Mouse (Mus musculus) heart, adult 2 months (tissue): ENCODE results near the gene Dexi. TPM values are rescaled to one million over a fixed set of nuclear protein-coding genes. Genes with fewer than 3 reads are reported as not detected.

ENCODE experiments used
- DNase-seq, 2 experiments: peaks; one replicate each; pipeline ENCODE4 v3.0.0; 2021
- H3K27ac ChIP-seq: fragments of 200-600 bp; 2 replicates; pipeline ENCODE4 v1.8.1; 2022
- H3K27me3 ChIP-seq: fragments of 200-500 bp; 2 replicates; pipeline ENCODE4 v1.6.1; 2012; ENCODE audit warnings: mild to moderate bottlenecking, low read length, inconsistent platforms, mixed read lengths; ENCODE audit not compliant: control insufficient read depth, insufficient read depth
- H3K36me3 ChIP-seq: fragments of 200-500 bp; 2 replicates; pipeline ENCODE4 v1.6.1; 2012; ENCODE audit warnings: low read length, inconsistent platforms; ENCODE audit not compliant: control insufficient read depth, insufficient read depth
- H3K4me1 ChIP-seq: fragments of 200-500 bp; 2 replicates; pipeline ENCODE4 v1.6.1; 2011; ENCODE audit warnings: low read length; ENCODE audit not compliant: control insufficient read depth, insufficient read depth
- H3K4me3 ChIP-seq: fragments of 200-600 bp; 2 replicates; pipeline ENCODE4 v1.8.1; 2022
- H3K79me2 ChIP-seq: fragments of 200-500 bp; replicated peaks from 2 replicates; pipeline ENCODE4 v1.6.1; 2012; ENCODE audit warnings: mild to moderate bottlenecking, inconsistent platforms, low read length, moderate library complexity, mixed read lengths; ENCODE audit not compliant: control insufficient read depth, insufficient read depth
- H3K9ac ChIP-seq: fragments of 200-500 bp; 2 replicates; pipeline ENCODE4 v1.6.1; 2012; ENCODE audit warnings: low read depth, mild to moderate bottlenecking, control low read depth, inconsistent platforms, low read length, mixed read lengths
- CTCF ChIP-seq: fragments of 200-600 bp; IDR thresholded peaks from 2 replicates; pipeline ENCODE4 v1.8.1; 2022; ENCODE audit warnings: antibody characterized with exemption, mild to moderate bottlenecking, moderate library complexity
- EP300 ChIP-seq: fragments of 200-500 bp; IDR thresholded peaks from 2 replicates; pipeline ENCODE4 v1.6.1; 2011; ENCODE audit warnings: low read depth, low read length, control low read depth; ENCODE audit not compliant: insufficient read depth
- POLR2A ChIP-seq: fragments of 200-500 bp; IDR thresholded peaks from 2 replicates; pipeline ENCODE4 v1.6.1; 2011; ENCODE audit warnings: mild to moderate bottlenecking, low read depth, low read length, control low read depth; ENCODE audit not compliant: insufficient read depth
- WGBS: fragments of 180-500 bp; shearing (Covaris S2); methylation state at CpG from one replicate; pipeline ENCODE4 v1.1.7; 2018; 5-methylcytosine and 5-hydroxymethylcytosine counted together
- intact Hi-C: fragments of 180-260 bp; cut with DNase I; formaldehyde crosslinking; loops from one replicate; pipeline ENCODE4 v1.15.1; 2025
- polyA plus RNA-seq: library from polyadenylated mRNA; depleted of rRNA; stranded (reverse); fragments of >200 nt; gene quantifications from 2 replicates; pipeline ENCODE4 v1.2.3, GENCODE M21; 2012
- total RNA-seq, 2 experiments: library from RNA; stranded (reverse); gene quantifications; 2 replicates each; pipeline ENCODE4 v1.2.3; 2021

Gene Dexi
- total and polyA plus RNA-seq, 3 experiments, result 32.1 to 65.5 (median 41.1) TPM

DNA sequence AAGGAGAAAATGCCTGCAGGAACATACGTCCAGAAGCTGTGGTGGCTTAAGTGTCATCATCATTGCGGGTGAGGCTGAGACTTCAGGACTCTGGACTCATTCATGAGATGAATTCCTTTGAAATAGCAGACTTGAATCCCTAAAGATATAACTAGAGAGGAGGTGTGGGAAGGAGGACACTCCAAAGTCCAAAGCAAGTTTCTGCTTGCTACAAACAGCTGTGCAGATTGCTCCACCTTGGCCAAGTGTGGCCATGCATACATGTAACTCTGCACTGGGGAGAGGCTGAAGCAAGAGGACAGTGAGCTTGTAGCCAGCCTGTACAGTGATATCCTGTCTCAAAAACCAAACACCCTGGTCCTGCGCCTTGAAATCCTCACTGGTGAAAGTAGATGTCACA is 70.9 kb downstream of the Dexi start:
- no peaks in the 10 kb centered on the region for H3K36me3 ChIP-seq
- intact Hi-C loops, result no loop called here
- no peak overlapping the region for H3K27ac ChIP-seq
- no peaks in the 10 kb centered on the region for H3K27me3 ChIP-seq
- no peaks in the 10 kb centered on the region for H3K4me1 ChIP-seq
- 93% methylated on average over 3 of the region's 3 CpGs for WGBS
- H3K4me3 ChIP-seq, result no peak overlapping the region
- no peak overlapping the region for H3K9ac ChIP-seq
- TF ChIP-seq POLR2A (no peak), CTCF (no peak), EP300 (no peak)
- DNase-seq, result no peak
- H3K79me2 ChIP-seq, result no peaks in the 10 kb centered on the region

DNA sequence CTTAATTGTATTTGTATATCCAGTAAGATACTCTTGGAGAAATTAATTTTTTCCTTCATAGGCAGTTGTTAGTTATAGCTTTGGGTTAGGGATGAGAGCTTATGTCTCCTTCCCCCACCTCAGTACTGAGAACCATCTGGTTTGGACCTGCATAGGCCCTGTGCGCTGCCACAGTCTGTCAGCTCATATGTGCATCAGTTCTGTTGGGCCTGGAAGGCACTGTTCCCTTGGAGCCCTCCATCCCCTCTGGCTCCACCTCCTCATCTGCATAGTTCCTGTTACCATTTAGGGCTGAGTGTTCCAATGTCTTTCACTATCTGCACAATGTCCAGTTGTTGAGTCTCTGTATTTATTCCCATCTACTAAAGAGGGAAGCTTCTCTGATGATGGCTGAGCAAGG is 74.7 kb downstream of the Dexi start:
- no peaks in the 10 kb centered on the region for H3K4me1 ChIP-seq
- no peak for DNase-seq
- 68% methylated on average over 1 of the region's 1 CpGs for WGBS
- H3K27ac ChIP-seq, result no peak overlapping the region
- H3K27me3 ChIP-seq, result no peaks in the 10 kb centered on the region
- H3K9ac ChIP-seq, result no peak overlapping the region
- no peak overlapping the region for H3K4me3 ChIP-seq
- no peaks in the 10 kb centered on the region for H3K36me3 ChIP-seq
- intact Hi-C loops, result no loop called here
- TF ChIP-seq POLR2A (no peak), CTCF (no peak), EP300 (no peak)
- no peaks in the 10 kb centered on the region for H3K79me2 ChIP-seq

DNA sequence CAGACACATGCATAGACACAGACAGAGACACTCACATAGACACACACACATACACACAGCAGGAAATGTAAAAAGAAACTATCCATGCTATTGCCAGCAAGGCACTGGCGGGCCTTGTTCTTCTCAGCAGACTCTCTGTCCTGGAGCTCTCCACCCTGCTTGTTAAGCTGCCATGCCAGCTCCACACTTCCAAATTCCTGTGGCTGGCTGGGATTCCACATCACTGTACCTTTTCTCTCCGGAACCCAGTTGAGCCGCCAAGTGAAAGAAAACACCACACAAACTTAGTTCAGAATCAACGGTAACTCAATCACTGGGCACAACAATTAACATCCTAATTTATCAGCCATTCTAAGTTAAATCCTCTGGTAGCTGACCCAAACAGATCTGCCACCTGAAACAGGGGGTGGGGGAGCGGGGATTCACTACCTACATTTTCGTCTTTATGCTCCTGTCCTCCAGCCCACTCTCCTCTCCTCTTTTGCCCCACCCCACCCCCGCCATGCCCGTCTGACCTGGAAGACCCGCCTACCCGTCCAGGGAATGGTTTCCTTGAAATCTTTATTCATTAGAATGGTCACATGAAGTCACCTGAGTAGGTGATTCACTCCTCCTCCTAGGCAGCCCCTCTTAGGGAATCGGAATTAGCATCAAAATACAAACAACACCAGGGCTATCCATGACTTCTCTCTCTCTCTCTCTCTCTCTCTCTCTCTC is 75.3 kb downstream of the Dexi start:
- no peak overlapping the region for H3K9ac ChIP-seq
- H3K4me3 ChIP-seq, result no peak overlapping the region
- no peaks in the 10 kb centered on the region for H3K4me1 ChIP-seq
- DNase-seq, result no peak
- 50% methylated on average over 11 of the region's 11 CpGs for WGBS
- intact Hi-C loops, result no loop called here
- TF ChIP-seq POLR2A, result no peak
- TF ChIP-seq CTCF, result no peak
- TF ChIP-seq EP300, result no peak
- no peaks in the 10 kb centered on the region for H3K27me3 ChIP-seq
- H3K79me2 ChIP-seq, result no peaks in the 10 kb centered on the region
- no peak overlapping the region for H3K27ac ChIP-seq
- H3K36me3 ChIP-seq, result no peaks in the 10 kb centered on the region

DNA sequence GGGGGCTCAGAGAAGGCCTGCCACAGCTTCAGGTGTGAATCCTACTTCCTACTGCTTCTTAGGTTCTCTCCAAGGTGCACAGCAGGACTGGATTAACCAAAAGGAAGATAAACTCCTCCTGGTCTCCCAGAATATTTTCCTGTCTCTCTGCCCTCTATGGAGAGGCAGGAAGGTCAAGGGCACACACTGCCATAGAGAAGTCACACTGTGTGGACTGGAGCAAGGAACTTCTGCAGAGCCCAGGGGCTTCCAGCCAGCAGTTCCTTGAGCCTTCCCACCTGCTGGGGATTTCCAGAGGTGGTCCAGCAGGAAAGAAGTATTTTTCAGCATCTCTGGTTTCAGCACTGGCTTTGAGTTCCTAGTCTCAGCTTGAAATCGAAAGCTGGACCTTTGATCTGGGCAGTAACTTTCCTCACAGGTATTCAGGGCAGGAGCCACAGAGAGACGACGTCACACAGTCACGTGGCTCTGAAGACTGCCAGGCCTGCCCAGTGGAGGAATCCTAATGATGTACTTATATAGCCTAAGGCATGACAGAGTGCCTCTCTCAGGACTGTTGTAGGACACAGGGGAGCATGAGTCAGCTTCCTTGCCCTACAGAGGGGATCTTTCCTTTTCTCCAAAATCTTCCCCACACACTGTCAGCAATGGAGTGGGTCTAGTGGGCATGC is 77.7 kb downstream of the Dexi start:
- Histone ChIP-seq H3K4me1 (no peaks in the 10 kb centered on the region), H3K36me3 (no peaks in the 10 kb centered on the region), H3K27me3 (no peaks in the 10 kb centered on the region), H3K9ac (no peak overlapping the region), H3K27ac (no peak overlapping the region), H3K79me2 (no peaks in the 10 kb centered on the region), H3K4me3 (no peak overlapping the region)
- no peak for TF ChIP-seq CTCF
- no peak for TF ChIP-seq EP300
- TF ChIP-seq POLR2A, result no peak
- no peak for DNase-seq
- WGBS, result 31% methylated on average over 4 of the region's 4 CpGs
- intact Hi-C loops, result no loop called here

DNA sequence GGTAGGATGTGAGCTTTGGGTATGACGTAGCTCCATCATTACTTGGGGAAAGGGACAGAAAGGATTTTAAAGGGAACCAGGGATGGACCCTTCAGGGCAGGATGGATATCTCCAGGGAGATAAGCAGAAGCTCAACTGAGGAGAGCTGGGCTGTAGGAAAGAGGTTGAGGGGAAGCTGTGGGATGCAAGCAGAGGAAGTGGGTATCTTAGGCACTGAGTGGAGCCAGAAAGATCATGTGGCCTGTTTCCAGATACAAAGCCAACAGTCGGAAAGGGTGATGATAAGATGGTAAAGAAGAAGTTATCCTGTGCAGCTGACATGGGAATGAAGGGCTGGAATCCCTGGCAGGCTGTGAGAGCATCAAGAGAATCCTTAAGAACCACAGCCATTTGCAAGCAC is 81.7 kb downstream of the Dexi start:
- Histone ChIP-seq H3K4me3 (no peak overlapping the region), H3K27me3 (no peaks in the 10 kb centered on the region), H3K36me3 (no peaks in the 10 kb centered on the region), H3K4me1 (no peaks in the 10 kb centered on the region), H3K79me2 (no peaks in the 10 kb centered on the region), H3K27ac (no peak overlapping the region), H3K9ac (no peak overlapping the region)
- DNase-seq, result no peak
- intact Hi-C loops, result no loop called here
- WGBS, result 40% methylated on average over 2 of the region's 2 CpGs
- no peak for TF ChIP-seq POLR2A
- no peak for TF ChIP-seq CTCF
- TF ChIP-seq EP300, result no peak

GRCm38 (mm10) chr16:10460188-10460587 is 82.7 kb downstream of the Dexi start:
- TF ChIP-seq POLR2A, result no peak
- no peak for TF ChIP-seq CTCF
- TF ChIP-seq EP300, result no peak
- intact Hi-C loops, result no loop called here
- 78% methylated on average over 2 of the region's 2 CpGs for WGBS
- no peak overlapping the region for H3K4me3 ChIP-seq
- H3K27me3 ChIP-seq, result no peaks in the 10 kb centered on the region
- DNase-seq, result no peak
- no peaks in the 10 kb centered on the region for H3K79me2 ChIP-seq
- H3K27ac ChIP-seq, result no peak overlapping the region
- H3K9ac ChIP-seq, result no peak overlapping the region
- H3K4me1 ChIP-seq, result no peaks in the 10 kb centered on the region
- no peaks in the 10 kb centered on the region for H3K36me3 ChIP-seq
